Mouse (Mus musculus) midbrain, postnatal 0 days (tissue): ENCODE data around the gene Il10rb. TPM values are rescaled to one million over a fixed set of nuclear protein-coding genes. Genes with fewer than 3 reads are reported as not detected.

Experiments
- ATAC-seq: fragments of 200-750 bp; cut with Nextera tagmentation; 2 replicates; pipeline ENCODE4 v1.8.0; 2017; ENCODE audit warnings: moderate number of reproducible peaks, mild to moderate bottlenecking, moderate TSS enrichment, moderate library complexity; ENCODE audit not compliant: low FRiP score
- DNase-seq: peaks from one replicate; pipeline ENCODE4 v3.0.0-alpha.2; 2015; ENCODE audit warnings: low spot score
- H3K27ac ChIP-seq: fragments of 300-500 bp; sonication (generic); 2 replicates; pipeline ENCODE4 v1.5.1; 2014; ENCODE audit warnings: low read depth, mild to moderate bottlenecking, low read length, mixed read lengths
- H3K27me3 ChIP-seq: fragments of 300-500 bp; sonication (generic); 2 replicates; pipeline ENCODE4 v1.6.1; 2014; ENCODE audit warnings: low read length, control low read depth, mixed read lengths; ENCODE audit not compliant: insufficient read depth
- H3K36me3 ChIP-seq: fragments of 300-500 bp; sonication (generic); 2 replicates; pipeline ENCODE4 v1.6.1; 2014; ENCODE audit warnings: low read length, control low read depth, mixed read lengths; ENCODE audit not compliant: insufficient read depth
- H3K4me1 ChIP-seq: fragments of 300-500 bp; sonication (generic); 2 replicates; pipeline ENCODE4 v1.6.1; 2014; ENCODE audit warnings: mild to moderate bottlenecking, control low read depth, antibody characterized with exemption, low read length, mixed read lengths; ENCODE audit not compliant: insufficient read depth
- H3K4me2 ChIP-seq: fragments of 300-500 bp; sonication (generic); 2 replicates; pipeline ENCODE4 v1.6.1; 2014; ENCODE audit warnings: low read depth, mild to moderate bottlenecking, low read length, mixed read lengths; ENCODE audit not compliant: poor library complexity, severe bottlenecking
- H3K4me3 ChIP-seq: fragments of 300-500 bp; sonication (generic); 2 replicates; pipeline ENCODE4 v1.5.1; 2014; ENCODE audit warnings: low read depth, mild to moderate bottlenecking, low read length, moderate library complexity
- H3K9ac ChIP-seq: fragments of 300-500 bp; sonication (generic); replicated peaks from 2 replicates; pipeline ENCODE4 v1.6.1; 2014; ENCODE audit warnings: mild to moderate bottlenecking, low read length, moderate library complexity, mixed read lengths; ENCODE audit not compliant: poor library complexity, severe bottlenecking
- H3K9me3 ChIP-seq: fragments of 300-500 bp; sonication (generic); 2 replicates; pipeline ENCODE4 v1.6.1; 2016; ENCODE audit warnings: low read length, control low read depth
- CTCF ChIP-seq: IDR thresholded peaks from 2 replicates; pipeline ENCODE4 v1.5.1; 2016; ENCODE audit warnings: antibody characterized with exemption, mild to moderate bottlenecking
- WGBS: fragments of 180-500 bp; shearing (Covaris S2); extraction: QIAGEN DNeasy Blood & Tissue Kit; methylation state at CpG from one replicate; pipeline ENCODE4 v1.1.7; 2014; 5-methylcytosine and 5-hydroxymethylcytosine counted together
- polyA plus RNA-seq: library from polyadenylated mRNA; unstranded; fragments of >200 nt; fragmentation: Nextera tagmentation; extraction: Ambion mirVana; gene quantifications from 2 replicates; pipeline ENCODE4 v1.2.1, GENCODE M21; 2015
- total RNA-seq: library from RNA; depleted of rRNA; stranded (reverse); fragments of >200 nt; gene quantifications from 2 replicates; pipeline ENCODE4 v1.2.3, GENCODE M21; 2014

The Il10rb gene
- total and polyA plus RNA-seq, 2 experiments from 2014 or later = 5.5 to 10.5 TPM

DNA sequence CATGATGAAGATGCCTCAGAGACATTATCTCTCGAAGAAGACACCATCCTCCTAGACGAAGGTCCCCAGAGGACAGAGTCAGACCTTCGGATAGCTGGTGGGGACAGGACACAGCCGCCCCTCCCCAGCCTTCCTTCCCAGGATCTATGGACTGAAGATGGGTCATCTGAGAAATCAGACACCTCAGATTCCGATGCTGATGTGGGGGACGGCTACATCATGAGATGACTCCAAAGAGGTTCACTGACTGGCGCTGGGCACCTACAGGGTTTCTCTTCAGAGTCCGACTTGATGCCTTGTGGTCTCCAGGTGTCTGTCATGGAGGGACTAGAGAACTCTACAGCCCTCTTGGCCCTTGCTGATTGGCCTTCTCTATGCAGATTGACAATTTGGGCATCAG is 1.8 kb upstream of the Il10rb start:
- Histone ChIP-seq H3K9me3 (no peaks in the 10 kb centered on the region), H3K4me1 (0 out of 2 replicates have a peak, but pooled peaks cover 6% of the 10 kb centered on the region), H3K36me3 (no peaks in the 10 kb centered on the region; the same call in 1 of the 2 replicates), H3K27ac (no peak overlapping the region), H3K4me3 (no peak overlapping the region), H3K4me2 (no peak overlapping the region), H3K27me3 (no peaks in the 10 kb centered on the region), H3K9ac (no peak overlapping the region)
- ATAC-seq = no peak
- no peak for TF ChIP-seq CTCF
- WGBS = 96% methylated on average over 8 of the region's 8 CpGs
- no peak for DNase-seq

DNA sequence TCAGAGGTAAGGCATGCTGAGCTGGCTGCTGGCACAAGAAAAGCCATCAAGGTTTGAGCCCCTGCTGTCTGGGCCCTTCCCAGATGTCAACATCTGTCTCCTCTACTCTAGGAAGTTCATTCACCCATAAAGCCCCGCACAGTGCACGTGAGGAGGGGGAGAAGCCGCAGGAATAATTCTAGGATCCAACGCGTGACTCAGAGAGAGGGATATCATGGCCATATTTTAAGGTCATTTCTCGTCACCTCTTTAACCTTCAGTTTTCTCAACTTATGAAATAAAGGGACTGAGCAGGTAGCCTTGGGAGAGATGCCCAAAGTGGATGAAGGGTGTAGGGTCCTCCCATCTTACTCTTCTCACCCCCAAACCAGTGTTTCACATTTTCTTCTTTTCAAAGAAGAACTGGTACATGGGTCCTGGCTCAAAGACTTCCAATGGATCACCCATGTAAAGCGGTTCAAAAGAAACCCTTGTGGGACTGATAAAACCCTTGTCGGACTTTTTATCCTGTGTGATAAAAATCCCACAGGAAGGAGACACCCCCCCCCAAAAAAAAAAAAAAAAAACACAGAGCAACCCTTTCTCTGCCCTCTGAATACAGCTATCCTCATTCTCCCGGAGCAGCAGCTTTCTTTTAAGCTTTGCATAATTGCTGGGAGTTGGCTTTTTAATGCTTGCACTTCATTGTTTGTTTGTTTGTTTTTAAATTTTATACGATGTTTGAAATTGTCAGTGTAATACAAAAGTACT is 961 bp upstream of the Il10rb start:
- Histone ChIP-seq H3K4me1 (0 out of 2 replicates have a peak, but pooled peaks cover 6% of the 10 kb centered on the region), H3K9ac (no peak overlapping the region), H3K27me3 (no peaks in the 10 kb centered on the region), H3K4me2 (no peak overlapping the region), H3K4me3 (no peak overlapping the region), H3K9me3 (no peaks in the 10 kb centered on the region), H3K27ac (no peak overlapping the region), H3K36me3 (no peaks in the 10 kb centered on the region; the same call in 1 of the 2 replicates)
- 67% methylated on average over 10 of the region's 10 CpGs for WGBS
- ATAC-seq (no peak), DNase-seq (no peak)
- no peak for TF ChIP-seq CTCF

DNA sequence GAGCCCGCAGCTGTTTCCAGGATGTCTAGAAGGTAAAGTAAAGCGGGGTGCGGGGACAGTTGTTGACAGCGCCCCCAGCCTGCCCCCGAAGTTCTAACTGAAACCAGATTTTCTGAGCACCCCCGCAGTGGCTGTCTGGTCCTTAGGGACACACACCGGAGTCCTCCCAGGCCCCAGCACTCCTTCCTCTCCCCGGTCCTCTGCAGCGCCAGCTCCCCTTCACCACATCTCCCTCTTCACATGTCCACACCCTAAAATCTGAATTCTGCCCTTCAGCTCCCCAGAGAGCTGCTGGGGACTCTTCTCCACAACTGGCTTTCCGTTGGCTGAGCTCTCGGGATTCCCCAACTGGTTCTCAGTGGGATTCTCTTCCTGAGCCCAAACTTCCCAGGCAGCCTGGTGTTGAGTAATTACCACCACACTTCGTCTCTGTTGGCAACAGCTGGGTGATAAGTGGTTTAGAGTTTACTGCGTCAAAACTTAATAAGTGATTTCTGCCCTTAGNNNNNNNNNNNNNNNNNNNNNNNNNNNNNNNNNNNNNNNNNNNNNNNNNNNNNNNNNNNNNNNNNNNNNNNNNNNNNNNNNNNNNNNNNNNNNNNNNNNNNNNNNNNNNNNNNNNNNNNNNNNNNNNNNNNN is 739 bp downstream of the Il10rb start:
- no peak for ATAC-seq
- H3K27me3 ChIP-seq = no peaks in the 10 kb centered on the region
- peak; percentile 40 for DNase-seq
- peak overlapping the region; percentile 66 for H3K4me3 ChIP-seq
- H3K9ac ChIP-seq = peak overlapping the region; percentile 72
- peak overlapping the region; percentile 98 for H3K4me2 ChIP-seq
- H3K27ac ChIP-seq = peak overlapping the region; percentile 57; the same call in 1 of the 2 replicates
- H3K4me1 ChIP-seq = 0 out of 2 replicates have a peak, but pooled peaks cover 6% of the 10 kb centered on the region
- 1% methylated on average over 13 of the region's 13 CpGs for WGBS
- no peaks in the 10 kb centered on the region; the same call in 1 of the 2 replicates for H3K36me3 ChIP-seq
- no peak for TF ChIP-seq CTCF
- H3K9me3 ChIP-seq = no peaks in the 10 kb centered on the region

DNA sequence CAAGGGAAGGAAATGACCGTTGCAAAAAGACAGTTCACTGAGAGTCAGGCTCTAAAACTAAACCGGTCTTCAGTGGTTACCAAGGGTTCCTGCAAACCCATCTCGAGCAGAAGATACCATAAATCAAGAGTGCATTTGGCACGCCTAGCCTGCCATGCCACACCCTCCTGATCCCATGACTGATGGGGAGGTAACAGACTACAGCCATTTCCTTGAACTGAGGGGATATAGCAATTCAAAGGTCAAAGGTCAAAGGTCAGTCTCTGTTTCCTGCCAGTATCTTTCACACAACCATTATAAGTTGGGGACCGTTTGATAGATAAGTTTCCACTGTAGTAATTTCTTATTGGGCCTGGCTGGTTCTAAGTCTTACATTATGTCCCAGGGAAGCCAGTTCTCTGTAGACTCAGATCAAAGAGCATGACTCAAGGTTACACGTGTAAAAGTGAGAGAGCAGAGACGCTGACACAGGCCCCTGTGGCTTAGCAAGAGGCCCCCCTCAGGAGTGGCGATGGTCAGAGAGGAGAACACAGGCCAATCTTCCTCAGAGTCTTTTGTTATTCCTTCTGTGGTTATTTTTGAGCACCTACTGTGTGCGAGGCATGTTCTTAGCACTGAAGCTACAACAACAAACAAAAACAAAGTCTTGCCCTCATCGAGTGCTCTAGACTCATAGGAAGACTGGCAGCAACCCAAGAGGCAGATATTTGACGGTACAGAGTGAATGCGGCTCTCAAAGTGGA is 7.3 kb downstream of the Il10rb start:
- H3K4me1 ChIP-seq = no peaks in the 10 kb centered on the region
- no peaks in the 10 kb centered on the region for H3K27me3 ChIP-seq
- H3K4me2 ChIP-seq = no peak overlapping the region
- TF ChIP-seq CTCF = no peak
- ATAC-seq (no peak), DNase-seq (no peak)
- WGBS = 77% methylated on average over 12 of the region's 12 CpGs
- no peak overlapping the region for H3K9ac ChIP-seq
- H3K9me3 ChIP-seq = no peaks in the 10 kb centered on the region
- peaks cover 6% of the 10 kb centered on the region; the same call in 1 of the 2 replicates for H3K36me3 ChIP-seq
- no peak overlapping the region for H3K4me3 ChIP-seq
- no peak overlapping the region for H3K27ac ChIP-seq

- H3K27ac ChIP-seq = no peak overlapping the region
- WGBS = 84% methylated on average over 9 of the region's 9 CpGs
- H3K4me3 ChIP-seq = no peak overlapping the region
- DNase-seq = no peak
- no peak for ATAC-seq
- no peaks in the 10 kb centered on the region for H3K27me3 ChIP-seq
- no peaks in the 10 kb centered on the region for H3K4me1 ChIP-seq
- H3K36me3 ChIP-seq = peaks cover 6% of the 10 kb centered on the region; the same call in 1 of the 2 replicates
- no peak overlapping the region for H3K9ac ChIP-seq
- no peaks in the 10 kb centered on the region for H3K9me3 ChIP-seq
- TF ChIP-seq CTCF = no peak
- no peak overlapping the region for H3K4me2 ChIP-seq
Observed at GRCm38 (mm10) chr16:91415391-91416189, 9.6 kb downstream of the Il10rb start.
